Mouse (Mus musculus): ENCODE data around the gene Elmod2. TPM values are rescaled to one million over a fixed set of nuclear protein-coding genes. Genes with fewer than 3 reads are reported as not detected.
A peak's percentile ranks its signal among the peaks of the same experiment; 100 is the strongest.

The Elmod2 gene
- total and polyA plus RNA-seq, 3 experiments: 4.8 to 138 (median 4.8) TPM

- Histone ChIP-seq H3K27ac (ENCODE audit: control insufficient read depth, low read depth, low read length) (no peak overlapping the region), H3K4me3 (ENCODE audit: control insufficient read depth in 1 of 2, insufficient read depth in 1 of 2, low read depth in 2 of 2, low read length in 2 of 2) (no peak overlapping the region), H3K9ac (ENCODE audit: control insufficient read depth, low read depth, low read length, poor library complexity, severe bottlenecking) (no peak overlapping the region), H3K4me1 (ENCODE audit: control insufficient read depth in 1 of 2, insufficient read depth in 2 of 2, low read length in 2 of 2) (no peaks in the 10 kb centered on the region), H3K79me2 (ENCODE audit: control insufficient read depth, insufficient read depth, low read length, poor library complexity) (no peaks in the 10 kb centered on the region), H3K27me3 (ENCODE audit: control insufficient read depth in 1 of 2, insufficient read depth in 2 of 2, low read length in 2 of 2) (no peaks in the 10 kb centered on the region), H3K36me3 (ENCODE audit: control insufficient read depth in 1 of 2, insufficient read depth in 2 of 2, low read length in 2 of 2) (no peaks in the 10 kb centered on the region), H3K9me3 (replicated peaks; ENCODE audit: insufficient read depth, low read length) (no peaks in the 10 kb centered on the region)
- TF ChIP-seq RCOR1 (IDR thresholded peaks at IDR 0.05; ENCODE audit: low read depth, low read length) (no peak), CHD1 (IDR thresholded peaks at IDR 0.05; ENCODE audit: low read depth, low read length) (no peak), ETS1 (IDR thresholded peaks at IDR 0.05; ENCODE audit: low read depth, low read length) (no peak), ZNF384 (IDR thresholded peaks at IDR 0.05; ENCODE audit: low read depth, low read length) (no peak), EP300 (IDR thresholded peaks at IDR 0.05; ENCODE audit: low read depth in 1 of 2, low read length in 2 of 2) (no peak), POLR2A (IDR thresholded peaks at IDR 0.05; ENCODE audit: control insufficient read depth in 1 of 2, insufficient read depth in 1 of 2, low read depth in 1 of 2, low read length in 2 of 2, poor library complexity in 1 of 2) (no peak), TBP (IDR thresholded peaks at IDR 0.05; ENCODE audit: low read depth, low read length) (no peak), KAT2A (conservative IDR thresholded peaks at IDR 0.05; ENCODE audit: low read depth, low read length) (no peak)
- DNase-seq (ENCODE audit: low read depth, low spot score): no peak
Measured at GRCm38 (mm10) chr8:83342076-83342475, 9.8 kb upstream of the Elmod2 start.

GRCm38 (mm10) chr8:83332864-83333263, 578 bp upstream of the Elmod2 start:
- Histone ChIP-seq H3K79me2 (ENCODE audit: control insufficient read depth, insufficient read depth, low read length, poor library complexity) (peaks cover 5% of the 10 kb centered on the region), H3K4me1 (ENCODE audit: control insufficient read depth in 1 of 2, insufficient read depth in 2 of 2, low read length in 2 of 2) (0 out of 4 replicates have a peak, but pooled peaks cover 0 to 2% of the 10 kb centered on the region in 2 experiments), H3K9ac (ENCODE audit: control insufficient read depth, low read depth, low read length, poor library complexity, severe bottlenecking) (peak overlapping the region; percentile 58), H3K27ac (ENCODE audit: control insufficient read depth, low read depth, low read length) (no peak overlapping the region), H3K9me3 (replicated peaks; ENCODE audit: insufficient read depth, low read length) (no peaks in the 10 kb centered on the region), H3K27me3 (ENCODE audit: control insufficient read depth in 1 of 2, insufficient read depth in 2 of 2, low read length in 2 of 2) (peaks cover 1 to 2% of the 10 kb centered on the region in 2 experiments; a peak in 1 of 4 replicates), H3K36me3 (ENCODE audit: control insufficient read depth in 1 of 2, insufficient read depth in 2 of 2, low read length in 2 of 2) (peaks cover 1 to 4% of the 10 kb centered on the region in 2 experiments; a peak in 2 of 4 replicates), H3K4me3 (ENCODE audit: control insufficient read depth in 1 of 2, insufficient read depth in 1 of 2, low read depth in 2 of 2, low read length in 2 of 2) (peak overlapping the region; percentile 41 to 80)
- TF ChIP-seq ZC3H11A (IDR thresholded peaks at IDR 0.05; ENCODE audit: low read depth, low read length) (no peak), ZKSCAN1 (IDR thresholded peaks at IDR 0.05; ENCODE audit: low read depth, low read length) (no peak), MAZ (IDR thresholded peaks at IDR 0.05; ENCODE audit: low read depth, low read length) (no peak), KAT2A (conservative IDR thresholded peaks at IDR 0.05; ENCODE audit: low read depth, low read length) (no peak), E2F4 (IDR thresholded peaks at IDR 0.05; ENCODE audit: borderline replicate concordance, low read depth, low read length) (no peak), ETS1 (IDR thresholded peaks at IDR 0.05; ENCODE audit: low read depth, low read length) (no peak), JUND (IDR thresholded peaks at IDR 0.05; ENCODE audit: low read depth, low read length) (no peak), BHLHE40 (IDR thresholded peaks at IDR 0.05; ENCODE audit: borderline replicate concordance, low read depth, low read length) (no peak), USF2 (IDR thresholded peaks at IDR 0.05; ENCODE audit: borderline replicate concordance in 1 of 2, insufficient read depth in 1 of 2, low read depth in 1 of 2, low read length in 2 of 2) (no peak), SMC3 (IDR thresholded peaks at IDR 0.05; ENCODE audit: low read depth, low read length) (no peak), MYC (IDR thresholded peaks at IDR 0.05; ENCODE audit: low read depth, low read length) (no peak), SIN3A (IDR thresholded peaks at IDR 0.05; ENCODE audit: low read length) (no peak), RAD21 (IDR thresholded peaks at IDR 0.05; ENCODE audit: low read depth, low read length) (no peak), USF1 (IDR thresholded peaks at IDR 0.05; ENCODE audit: low read depth, low read length) (no peak)
- no peak for DNase-seq (ENCODE audit: low read depth, low spot score)

All from MEL (cell line).